Mouse (Mus musculus) adrenal gland, adult 10 weeks (tissue): ENCODE data around the gene Snrpn. TPM values are rescaled to one million over a fixed set of nuclear protein-coding genes. Genes with fewer than 3 reads are reported as not detected.

Experiments
- polyA plus RNA-seq: library from polyadenylated mRNA; stranded (reverse); fragments of 350-450 nt; fragmentation: Illumina TruSeq; extraction: RNeasy Lipid Tissue Mini Kit (QIAGEN cat#74804); gene quantifications from one replicate; pipeline ENCODE4 v1.2.3, GENCODE M21; 2014; ENCODE audit warnings: low read depth, low replicate concordance

Snrpn gene
- polyA plus RNA-seq: 47.1 TPM

DNA sequence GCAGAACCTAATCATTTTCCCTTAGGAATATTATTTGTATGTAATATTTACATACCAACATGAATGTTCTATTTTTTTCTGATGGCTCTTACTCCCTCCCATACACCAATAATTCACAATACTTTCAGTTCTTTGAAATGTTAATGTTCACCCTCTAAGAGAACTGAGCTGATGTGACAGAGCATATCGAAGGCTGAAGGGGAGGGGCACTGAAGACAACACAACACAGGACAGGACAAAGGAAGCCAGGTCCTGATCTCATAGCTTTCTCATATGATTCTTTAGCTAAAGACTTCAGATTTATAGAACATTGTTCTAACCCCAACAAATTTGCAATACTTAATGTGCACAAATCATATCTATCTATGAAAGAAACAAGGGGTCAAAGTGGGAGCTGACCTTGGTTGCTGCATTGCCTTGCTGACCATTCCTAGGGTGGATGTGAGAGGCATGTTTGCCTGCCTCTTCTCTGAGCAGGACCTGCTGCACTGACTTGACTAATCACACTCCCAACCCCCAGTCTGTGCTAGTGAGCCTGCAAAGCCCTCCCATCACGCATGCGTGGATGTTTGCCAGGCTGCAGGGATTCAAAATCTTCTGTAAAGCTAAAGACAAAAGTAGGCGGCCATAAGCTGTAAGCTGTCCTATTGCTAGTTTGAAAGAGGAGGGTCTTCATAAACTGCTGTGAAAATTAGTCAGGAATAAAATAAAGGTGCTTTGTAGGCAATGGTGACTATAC is at the start of gene Snrpn:
Gene Snrpn (minus strand): TSS at position 478 of the 739 bp plus-strand sequence.

DNA sequence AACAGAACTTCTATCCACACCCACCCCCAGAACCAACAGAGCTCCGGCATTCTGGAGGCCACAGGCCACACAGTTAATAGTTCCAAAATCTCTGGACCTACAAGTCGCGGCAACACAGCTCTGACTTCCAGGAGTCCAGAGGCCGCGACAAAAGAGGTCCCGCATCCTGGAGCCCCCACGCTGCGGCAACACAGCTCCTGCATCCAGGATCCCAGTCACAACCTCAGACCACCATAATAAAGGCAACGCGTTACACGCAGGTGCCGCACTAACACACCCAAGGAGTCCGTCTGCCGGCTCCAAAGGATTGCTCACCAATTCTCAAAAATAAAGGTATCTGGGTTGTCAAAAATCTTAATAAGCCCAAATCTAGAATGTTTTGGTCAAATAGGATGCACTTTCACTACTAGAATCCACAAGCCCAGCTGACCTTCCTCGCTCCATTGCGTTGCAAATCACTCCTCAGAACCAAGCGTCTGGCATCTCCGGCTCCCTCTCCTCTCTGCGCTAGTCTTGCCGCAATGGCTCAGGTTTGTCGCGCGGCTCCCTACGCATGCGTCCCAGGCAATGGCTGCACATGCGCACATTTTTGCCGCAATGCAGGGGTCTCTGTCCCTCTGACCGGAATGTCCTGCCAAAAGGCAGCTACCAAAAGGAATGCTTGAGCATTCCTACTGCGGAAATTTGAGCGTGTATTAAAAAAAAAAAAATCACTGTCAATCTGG is 135.3 kb downstream of the Snrpn start, which contains the start of the genes Snurf and Gm38393:
Gene Snurf (minus strand): TSS at position 444 of the 725 bp plus-strand sequence.
Gene Gm38393 (minus strand): TSS at position 459 of the 725 bp plus-strand sequence.

Other genes starting within 250 kb of the Snrpn start
- not detected for gene Snurf, start 135.2 kb downstream of the Snrpn start, polyA plus RNA-seq
- 6.5 TPM for gene Gm38393, start 135.2 kb downstream of the Snrpn start, polyA plus RNA-seq